Mouse (Mus musculus): ENCODE measurements at regions not wholly inside any gene's neighbourhood (a gene's known extent, or its start where the extent isn't known, plus 50 kb on each side); places are given as distances from the start of the nearest gene placed in this dataset.

DNA sequence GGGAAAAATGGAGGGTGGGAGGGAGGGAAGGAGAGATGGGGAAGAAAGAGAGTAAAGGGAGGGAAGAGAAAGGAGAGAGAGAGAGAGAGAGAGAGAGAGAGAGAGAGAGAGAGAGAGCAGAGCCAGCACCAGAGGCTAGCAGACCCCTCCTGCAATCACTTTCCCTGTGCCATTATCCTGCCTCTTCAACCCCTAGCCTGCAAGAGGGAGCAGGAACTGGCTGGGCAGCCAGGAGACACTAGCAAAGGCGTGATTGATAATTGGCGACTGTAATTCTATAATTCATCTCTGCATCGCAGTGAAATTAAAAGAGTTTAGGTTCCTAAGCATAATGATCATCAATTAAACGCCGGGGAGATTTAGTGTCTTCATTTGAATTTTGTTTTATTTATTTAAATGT, 190.1 kb upstream of the 4931429L15Rik start:
- Histone ChIP-seq H3K9ac (ENCODE audit: low read depth, low read length) (no peak overlapping the region), H3K4me3 (no peak overlapping the region), H3K27ac (no peak overlapping the region), H3K4me1 (ENCODE audit: control insufficient read depth, insufficient read depth, low read length) (no peaks in the 10 kb centered on the region), H3K27me3 (ENCODE audit: control insufficient read depth, insufficient read depth, low read length) (no peaks in the 10 kb centered on the region), H3K79me2 (replicated peaks; ENCODE audit: control insufficient read depth, insufficient read depth, low read length) (no peaks in the 10 kb centered on the region), H3K36me3 (ENCODE audit: control insufficient read depth, insufficient read depth, low read length) (no peaks in the 10 kb centered on the region)
- intact Hi-C loops (cut with DNase I), result no loop called here
- no peak for TF ChIP-seq CTCF (IDR thresholded peaks at IDR 0.05)
- no peak for TF ChIP-seq POLR2A (IDR thresholded peaks at IDR 0.05; ENCODE audit: insufficient read depth, low read depth, low read length)
- TF ChIP-seq EP300 (IDR thresholded peaks at IDR 0.05; ENCODE audit: insufficient read depth, low read depth, low read length), result no peak
- WGBS, result 66% methylated on average over 5 of the region's 5 CpGs
- no peak for DNase-seq

GRCm38 (mm10) chr9:46509458-46509857, 189.7 kb upstream of the 4931429L15Rik start:
- Histone ChIP-seq H3K27ac (no peak overlapping the region), H3K27me3 (ENCODE audit: control insufficient read depth, insufficient read depth, low read length) (no peaks in the 10 kb centered on the region), H3K79me2 (replicated peaks; ENCODE audit: control insufficient read depth, insufficient read depth, low read length) (no peaks in the 10 kb centered on the region), H3K4me1 (ENCODE audit: control insufficient read depth, insufficient read depth, low read length) (no peaks in the 10 kb centered on the region), H3K9ac (ENCODE audit: low read depth, low read length) (no peak overlapping the region), H3K4me3 (no peak overlapping the region), H3K36me3 (ENCODE audit: control insufficient read depth, insufficient read depth, low read length) (no peaks in the 10 kb centered on the region)
- TF ChIP-seq CTCF (IDR thresholded peaks at IDR 0.05) (no peak), POLR2A (IDR thresholded peaks at IDR 0.05; ENCODE audit: insufficient read depth, low read depth, low read length) (no peak), EP300 (IDR thresholded peaks at IDR 0.05; ENCODE audit: insufficient read depth, low read depth, low read length) (no peak)
- DNase-seq, result no peak
- WGBS, result 32% methylated on average over 5 of the region's 5 CpGs
- intact Hi-C loops (cut with DNase I), result no loop called here

- intact Hi-C loops (cut with DNase I), result no loop called here
- Histone ChIP-seq H3K9ac (ENCODE audit: low read depth, low read length) (no peak overlapping the region), H3K4me3 (no peak overlapping the region), H3K4me1 (ENCODE audit: control insufficient read depth, insufficient read depth, low read length) (no peaks in the 10 kb centered on the region), H3K36me3 (ENCODE audit: control insufficient read depth, insufficient read depth, low read length) (no peaks in the 10 kb centered on the region), H3K27ac (no peak overlapping the region), H3K79me2 (replicated peaks; ENCODE audit: control insufficient read depth, insufficient read depth, low read length) (no peaks in the 10 kb centered on the region), H3K27me3 (ENCODE audit: control insufficient read depth, insufficient read depth, low read length) (no peaks in the 10 kb centered on the region)
- TF ChIP-seq POLR2A (IDR thresholded peaks at IDR 0.05; ENCODE audit: insufficient read depth, low read depth, low read length) (no peak), CTCF (IDR thresholded peaks at IDR 0.05) (no peak), EP300 (IDR thresholded peaks at IDR 0.05; ENCODE audit: insufficient read depth, low read depth, low read length) (no peak)
- 59% methylated on average over 4 of the region's 4 CpGs for WGBS
- no peak for DNase-seq
Observed at GRCm38 (mm10) chr9:46507036-46507435, 187.2 kb upstream of the 4931429L15Rik start.

DNA sequence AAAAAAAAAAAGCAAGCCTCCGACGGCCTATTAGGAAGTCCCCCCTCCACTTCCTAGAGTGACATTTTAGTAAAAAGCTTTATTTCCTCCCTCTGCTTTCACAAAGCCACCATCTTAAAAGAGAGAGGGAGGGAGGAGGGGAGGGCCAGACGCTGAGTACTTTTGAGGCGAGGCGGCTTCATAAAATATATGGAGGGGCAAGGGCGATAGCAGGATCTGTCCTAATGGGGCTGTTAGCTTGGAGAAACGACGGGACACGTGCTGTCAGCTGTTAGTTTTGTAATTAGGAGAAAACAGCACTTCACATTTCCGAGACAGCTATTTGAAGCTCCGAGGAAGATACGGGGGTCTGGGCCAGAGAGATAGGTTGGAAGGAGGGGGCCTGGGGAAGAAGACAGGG, 184.8 kb upstream of the 4931429L15Rik start:
- Histone ChIP-seq H3K9ac (ENCODE audit: low read depth, low read length) (no peak overlapping the region), H3K4me3 (no peak overlapping the region), H3K36me3 (ENCODE audit: control insufficient read depth, insufficient read depth, low read length) (no peaks in the 10 kb centered on the region), H3K27ac (no peak overlapping the region), H3K27me3 (ENCODE audit: control insufficient read depth, insufficient read depth, low read length) (no peaks in the 10 kb centered on the region), H3K4me1 (ENCODE audit: control insufficient read depth, insufficient read depth, low read length) (no peaks in the 10 kb centered on the region), H3K79me2 (replicated peaks; ENCODE audit: control insufficient read depth, insufficient read depth, low read length) (no peaks in the 10 kb centered on the region)
- TF ChIP-seq CTCF (IDR thresholded peaks at IDR 0.05) (no peak), POLR2A (IDR thresholded peaks at IDR 0.05; ENCODE audit: insufficient read depth, low read depth, low read length) (no peak), EP300 (IDR thresholded peaks at IDR 0.05; ENCODE audit: insufficient read depth, low read depth, low read length) (no peak)
- intact Hi-C loops (cut with DNase I), result no loop called here
- WGBS, result 64% methylated on average over 12 of the region's 12 CpGs
- DNase-seq, result no peak

DNA sequence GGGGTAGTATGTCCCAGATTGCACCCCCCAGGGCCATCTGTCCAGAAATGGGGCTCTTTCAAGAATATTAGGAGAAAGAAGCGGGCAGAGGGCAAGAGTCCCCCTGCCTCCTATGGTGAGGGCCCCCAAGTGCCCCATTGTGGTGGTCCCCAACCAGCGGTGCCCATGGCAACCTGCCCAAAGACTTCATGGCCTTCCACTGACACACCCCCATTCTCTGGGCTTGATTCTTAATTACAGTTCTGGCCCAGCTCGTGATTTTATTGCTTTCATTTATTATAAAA, 184.3 kb upstream of the 4931429L15Rik start:
- 61% methylated on average over 3 of the region's 3 CpGs for WGBS
- no peaks in the 10 kb centered on the region for H3K27me3 ChIP-seq (ENCODE audit: control insufficient read depth, insufficient read depth, low read length)
- intact Hi-C loops (cut with DNase I), result no loop called here
- H3K9ac ChIP-seq (ENCODE audit: low read depth, low read length), result no peak overlapping the region
- H3K27ac ChIP-seq, result no peak overlapping the region
- no peaks in the 10 kb centered on the region for H3K36me3 ChIP-seq (ENCODE audit: control insufficient read depth, insufficient read depth, low read length)
- no peak overlapping the region for H3K4me3 ChIP-seq
- TF ChIP-seq CTCF (IDR thresholded peaks at IDR 0.05), result no peak
- TF ChIP-seq EP300 (IDR thresholded peaks at IDR 0.05; ENCODE audit: insufficient read depth, low read depth, low read length), result no peak
- TF ChIP-seq POLR2A (IDR thresholded peaks at IDR 0.05; ENCODE audit: insufficient read depth, low read depth, low read length), result no peak
- H3K79me2 ChIP-seq (replicated peaks; ENCODE audit: control insufficient read depth, insufficient read depth, low read length), result no peaks in the 10 kb centered on the region
- DNase-seq, result no peak
- no peaks in the 10 kb centered on the region for H3K4me1 ChIP-seq (ENCODE audit: control insufficient read depth, insufficient read depth, low read length)

GRCm38 (mm10) chr9:46503321-46504132, 183.7 kb upstream of the 4931429L15Rik start:
- H3K4me1 ChIP-seq (ENCODE audit: control insufficient read depth, insufficient read depth, low read length), result no peaks in the 10 kb centered on the region
- no peak overlapping the region for H3K9ac ChIP-seq (ENCODE audit: low read depth, low read length)

More at GRCm38 (mm10) chr9:46503321-46504132, 183.7 kb upstream of the 4931429L15Rik start:
- no peak overlapping the region for H3K4me3 ChIP-seq
- no peak overlapping the region for H3K27ac ChIP-seq
- no peaks in the 10 kb centered on the region for H3K36me3 ChIP-seq (ENCODE audit: control insufficient read depth, insufficient read depth, low read length)
- TF ChIP-seq EP300 (IDR thresholded peaks at IDR 0.05; ENCODE audit: insufficient read depth, low read depth, low read length), result no peak
- TF ChIP-seq CTCF (IDR thresholded peaks at IDR 0.05), result no peak
- TF ChIP-seq POLR2A (IDR thresholded peaks at IDR 0.05; ENCODE audit: insufficient read depth, low read depth, low read length), result no peak
- DNase-seq, result no peak
- no peaks in the 10 kb centered on the region for H3K27me3 ChIP-seq (ENCODE audit: control insufficient read depth, insufficient read depth, low read length)
- WGBS, result 74% methylated on average over 8 of the region's 8 CpGs
- H3K79me2 ChIP-seq (replicated peaks; ENCODE audit: control insufficient read depth, insufficient read depth, low read length), result no peaks in the 10 kb centered on the region
- intact Hi-C loops (cut with DNase I), result no loop called here
